Mouse (Mus musculus) limb, embryonic 14.5 days (tissue): Measurements from ENCODE around the gene Tmeff1. TPM values are rescaled to one million over a fixed set of nuclear protein-coding genes. Genes with fewer than 3 reads are reported as not detected.

Source experiments
- ATAC-seq: fragments of 200-750 bp; cut with Nextera tagmentation; 2 replicates; pipeline ENCODE4 v1.8.0; 2017; ENCODE audit warnings: low read depth, moderate number of reproducible peaks, moderate TSS enrichment; ENCODE audit not compliant: low FRiP score
- DNase-seq: peaks from one replicate; pipeline ENCODE4 v3.0.0-alpha.2; 2015; ENCODE audit warnings: low spot score
- H3K27ac ChIP-seq: fragments of 300-500 bp; sonication (generic); replicated peaks from 2 replicates; pipeline ENCODE4 v1.5.1; 2014; ENCODE audit warnings: low read depth, mild to moderate bottlenecking, low read length, moderate library complexity, mixed read lengths
- H3K27me3 ChIP-seq: fragments of 300-500 bp; sonication (generic); 2 replicates; pipeline ENCODE4 v1.6.1; 2014; ENCODE audit warnings: low read length, mixed read lengths; ENCODE audit not compliant: control insufficient read depth, insufficient read depth
- H3K36me3 ChIP-seq: fragments of 300-500 bp; sonication (generic); 2 replicates; pipeline ENCODE4 v1.6.1; 2014; ENCODE audit warnings: mild to moderate bottlenecking, low read length, moderate library complexity, mixed read lengths; ENCODE audit not compliant: control insufficient read depth, insufficient read depth
- H3K4me1 ChIP-seq: fragments of 300-500 bp; sonication (generic); 2 replicates; pipeline ENCODE4 v1.6.1; 2014; ENCODE audit warnings: antibody characterized with exemption, low read length, mixed read lengths; ENCODE audit not compliant: control insufficient read depth, insufficient read depth
- H3K4me2 ChIP-seq: fragments of 300-500 bp; sonication (generic); replicated peaks from 2 replicates; pipeline ENCODE4 v1.6.1; 2014; ENCODE audit warnings: low read depth, mild to moderate bottlenecking, low read length, moderate library complexity; ENCODE audit not compliant: severe bottlenecking
- H3K4me3 ChIP-seq: fragments of 300-500 bp; sonication (generic); replicated peaks from 2 replicates; pipeline ENCODE4 v1.5.1; 2014; ENCODE audit warnings: low read length
- H3K9ac ChIP-seq: fragments of 300-500 bp; sonication (generic); 2 replicates; pipeline ENCODE4 v1.6.1; 2014; ENCODE audit warnings: mild to moderate bottlenecking, low read depth, low read length, moderate library complexity; ENCODE audit not compliant: severe bottlenecking
- H3K9me3 ChIP-seq: fragments of 300-500 bp; sonication (generic); 2 replicates; pipeline ENCODE4 v1.6.1; 2016; ENCODE audit warnings: low read length; ENCODE audit not compliant: control insufficient read depth
- POLR2A ChIP-seq: fragments of 200-500 bp; IDR thresholded peaks from 2 replicates; pipeline ENCODE4 v1.8.0; 2012; ENCODE audit warnings: inconsistent platforms, mild to moderate bottlenecking, moderate library complexity, borderline replicate concordance; ENCODE audit not compliant: insufficient read depth, insufficient read length; ENCODE audit errors: extremely low read depth
- WGBS: fragments of 180-500 bp; shearing (Covaris S2); extraction: QIAGEN DNeasy Blood & Tissue Kit; methylation state at CpG from one replicate; pipeline ENCODE4 v1.1.7; 2014; 5-methylcytosine and 5-hydroxymethylcytosine counted together
- polyA plus RNA-seq, 2 experiments: library from polyadenylated mRNA; depleted of rRNA in 1 of 2; stranded (reverse) in 1 of 2; unstranded in 1 of 2; fragments of >200 nt; fragmentation: Nextera tagmentation in 1 of 2; extraction: Ambion mirVana in 1 of 2; gene quantifications; 2 replicates each; pipeline versions ENCODE4 v1.2.1 to v1.2.3; 2012 to 2014

The Tmeff1 gene
- polyA plus RNA-seq, 2 experiments: 55.4 to 71.7 TPM

DNA sequence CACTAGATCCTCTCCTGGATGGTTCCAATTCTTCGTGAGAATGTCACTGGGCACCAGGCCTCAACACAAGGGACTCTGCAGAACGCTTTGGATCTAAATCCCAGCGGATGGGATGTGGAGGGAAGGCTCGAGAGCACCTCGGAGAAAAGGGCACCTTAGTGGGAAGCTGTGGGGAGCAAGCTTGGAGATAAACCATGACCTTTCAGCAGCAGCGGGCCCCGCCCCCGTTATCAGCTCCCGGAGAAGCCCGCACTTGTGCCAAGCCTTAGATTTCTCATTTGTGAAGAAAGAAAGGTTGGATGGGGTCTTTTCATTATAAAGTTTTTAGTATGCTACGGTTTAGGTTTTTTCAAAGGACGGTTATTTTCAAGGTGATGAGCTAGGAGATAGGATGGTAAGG is 39.0 kb upstream of the Tmeff1 start:
- no peak for TF ChIP-seq POLR2A
- WGBS: 68% methylated on average over 12 of the region's 12 CpGs
- no peaks in the 10 kb centered on the region for H3K9me3 ChIP-seq
- no peak for ATAC-seq
- H3K4me2 ChIP-seq: no peak overlapping the region
- peaks cover 27% of the 10 kb centered on the region for H3K4me1 ChIP-seq
- no peak overlapping the region for H3K27ac ChIP-seq
- no peaks in the 10 kb centered on the region for H3K27me3 ChIP-seq
- H3K36me3 ChIP-seq: no peaks in the 10 kb centered on the region
- no peak for DNase-seq
- H3K4me3 ChIP-seq: no peak overlapping the region
- no peak overlapping the region for H3K9ac ChIP-seq

DNA sequence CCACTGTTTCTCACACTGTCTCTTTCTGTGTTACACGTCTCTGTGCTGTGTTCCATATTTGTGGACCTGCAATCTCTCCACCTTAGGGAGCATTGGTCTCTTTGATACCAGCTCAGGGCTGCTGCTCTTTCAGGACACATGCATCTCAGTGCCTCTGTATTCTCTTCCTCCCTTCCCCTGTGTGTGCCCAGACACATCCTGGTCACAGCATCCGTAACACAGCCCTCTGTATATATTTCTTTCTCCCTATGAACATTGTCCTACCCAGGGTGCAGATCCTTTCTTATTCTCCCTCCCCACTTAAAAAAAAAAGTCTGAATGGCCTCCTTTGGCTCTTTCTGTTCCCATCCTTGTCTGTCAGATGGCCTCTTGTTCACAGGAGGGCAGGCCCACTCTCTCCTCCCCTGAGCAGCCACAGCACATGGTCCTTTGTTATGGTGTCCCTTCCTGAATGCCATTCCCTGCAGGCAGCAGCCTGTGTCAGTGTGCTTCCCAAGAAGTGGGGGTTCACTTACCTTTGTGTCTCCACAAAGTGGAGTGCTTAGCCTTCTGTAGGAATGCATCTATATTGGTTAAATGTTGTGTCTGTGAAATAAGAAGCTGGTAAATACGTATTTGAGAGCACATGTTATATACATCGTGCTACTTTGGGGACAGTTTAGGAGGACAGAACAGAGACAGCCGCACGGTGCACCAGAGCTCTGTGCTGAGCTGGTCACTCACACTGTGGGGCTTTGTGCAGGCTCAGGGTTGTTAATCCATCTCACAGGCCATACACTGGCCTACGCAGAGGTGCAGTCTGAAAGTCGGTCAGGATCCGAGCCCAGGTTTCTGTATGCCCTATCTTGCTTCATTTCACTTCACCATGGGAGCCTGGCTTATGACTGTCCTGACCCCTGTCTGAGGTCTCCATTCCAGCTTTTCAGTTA is 38.1 kb upstream of the Tmeff1 start:
- DNase-seq: no peak

DNA sequence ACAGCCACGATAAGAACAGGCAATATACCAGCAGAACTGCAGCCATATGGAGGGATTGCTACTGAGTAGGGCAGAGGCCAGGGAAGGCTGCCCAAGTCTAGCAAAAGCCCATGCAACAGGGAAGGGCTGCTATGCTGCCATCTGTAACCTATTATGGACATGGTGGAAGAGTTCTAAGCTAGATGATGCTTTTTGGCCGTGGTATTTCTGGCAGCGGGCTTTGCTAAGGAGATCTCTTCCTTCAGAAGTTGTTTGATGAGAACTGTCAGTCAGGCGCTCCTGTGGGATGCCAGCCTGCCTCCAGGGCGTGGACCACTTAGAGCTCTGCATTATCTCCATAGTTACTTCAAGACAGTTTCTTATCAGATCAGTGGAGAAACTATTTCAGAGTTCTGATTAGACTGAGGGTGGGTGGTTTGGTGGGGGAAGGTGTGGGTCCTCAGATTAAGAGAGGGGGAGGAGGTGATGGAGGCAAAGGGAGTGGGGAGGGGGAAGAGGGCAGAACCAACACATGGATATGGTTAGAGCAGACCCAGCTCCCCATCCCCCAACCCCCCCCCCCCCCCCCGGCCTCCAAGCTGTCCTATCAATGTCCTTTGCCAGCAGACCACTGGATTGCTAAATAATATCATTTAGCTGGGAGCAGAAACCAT is 36.5 kb upstream of the Tmeff1 start:
- Histone ChIP-seq H3K4me2 (0 out of 2 replicates have a peak overlapping the region, but pooled peaks have one; percentile 2), H3K27me3 (no peaks in the 10 kb centered on the region), H3K36me3 (peaks cover 14% of the 10 kb centered on the region), H3K27ac (no peak overlapping the region), H3K9me3 (no peaks in the 10 kb centered on the region), H3K4me3 (no peak overlapping the region), H3K9ac (no peak overlapping the region), H3K4me1 (peaks cover 18% of the 10 kb centered on the region)
- no peak for TF ChIP-seq POLR2A
- peak; percentile 23; the same call in 1 of the 2 replicates for ATAC-seq
- 16% methylated on average over 6 of the region's 6 CpGs for WGBS
- peak; percentile 51 for DNase-seq

More for the DNA sequence above, 38.1 kb upstream of the Tmeff1 start:
- Histone ChIP-seq H3K4me1 (peaks cover 22% of the 10 kb centered on the region), H3K27ac (no peak overlapping the region), H3K9me3 (no peaks in the 10 kb centered on the region), H3K9ac (no peak overlapping the region), H3K4me2 (no peak overlapping the region), H3K27me3 (no peaks in the 10 kb centered on the region), H3K4me3 (no peak overlapping the region), H3K36me3 (0 out of 2 replicates have a peak, but pooled peaks cover 3% of the 10 kb centered on the region)
- no peak for TF ChIP-seq POLR2A
- WGBS: 62% methylated on average over 9 of the region's 9 CpGs
- no peak for ATAC-seq

DNA sequence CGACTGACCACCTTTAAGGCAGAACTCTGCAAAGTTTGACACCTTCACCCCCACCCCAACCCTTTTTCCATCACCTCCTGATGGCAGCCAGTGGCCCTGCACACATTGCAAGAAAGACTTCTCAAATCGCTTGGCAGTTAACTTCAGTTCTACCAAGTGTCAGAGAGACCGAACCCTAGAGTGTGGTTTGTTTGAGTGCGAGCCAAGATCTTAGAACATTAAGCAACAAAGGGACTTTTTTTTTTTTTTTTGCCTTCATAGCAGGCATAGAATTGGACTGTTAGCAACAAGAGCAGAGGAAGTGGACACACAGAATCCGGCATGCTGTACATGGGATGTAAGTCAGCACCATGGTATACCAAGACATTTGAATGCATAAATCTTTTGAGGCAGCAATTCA is 35.3 kb upstream of the Tmeff1 start:
- peaks cover 18% of the 10 kb centered on the region for H3K4me1 ChIP-seq
- no peak overlapping the region for H3K27ac ChIP-seq
- H3K36me3 ChIP-seq: peaks cover 22% of the 10 kb centered on the region
- ATAC-seq (no peak), DNase-seq (no peak)
- no peak for TF ChIP-seq POLR2A
- no peaks in the 10 kb centered on the region for H3K27me3 ChIP-seq
- H3K4me2 ChIP-seq: no peak overlapping the region
- no peak overlapping the region for H3K9ac ChIP-seq
- H3K4me3 ChIP-seq: no peak overlapping the region
- WGBS: 45% methylated on average over 5 of the region's 5 CpGs
- H3K9me3 ChIP-seq: no peaks in the 10 kb centered on the region

DNA sequence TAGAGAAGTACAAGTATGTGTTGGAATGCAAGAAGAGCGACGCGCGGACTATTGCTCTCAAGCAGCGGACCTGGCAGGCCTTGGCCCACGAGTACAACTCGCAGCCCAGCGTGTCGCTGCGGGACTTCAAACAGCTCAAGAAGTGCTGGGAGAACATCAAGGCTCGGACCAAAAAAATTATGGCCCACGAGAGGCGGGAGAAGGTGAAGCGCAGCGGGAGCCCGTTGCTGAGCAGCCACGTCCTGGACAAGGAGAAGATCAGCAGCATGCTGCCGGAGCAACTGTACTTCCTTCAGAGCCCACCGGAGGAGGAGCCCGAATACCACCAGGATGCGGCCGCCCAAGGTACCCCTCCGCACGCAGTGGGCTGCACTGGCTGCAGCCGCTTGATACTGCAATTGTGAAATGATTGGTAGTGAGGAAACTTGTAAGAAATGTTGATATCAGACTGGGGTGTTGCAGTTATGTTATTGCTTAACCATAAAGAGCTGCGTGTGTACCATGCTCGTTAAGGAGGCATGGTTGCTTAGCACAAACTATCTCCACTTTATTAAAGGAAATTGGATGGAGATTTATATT is 32.4 kb upstream of the Tmeff1 start:
- ATAC-seq (no peak), DNase-seq (no peak)
- no peak overlapping the region for H3K4me3 ChIP-seq
- WGBS: 84% methylated on average over 27 of the region's 27 CpGs
- no peak for TF ChIP-seq POLR2A
- no peak overlapping the region for H3K27ac ChIP-seq
- H3K9ac ChIP-seq: no peak overlapping the region
- no peaks in the 10 kb centered on the region for H3K27me3 ChIP-seq
- peaks cover 17% of the 10 kb centered on the region for H3K4me1 ChIP-seq
- H3K4me2 ChIP-seq: no peak overlapping the region
- peaks cover 27% of the 10 kb centered on the region for H3K36me3 ChIP-seq
- H3K9me3 ChIP-seq: no peaks in the 10 kb centered on the region
